Mouse (Mus musculus): Measurements from ENCODE around the gene Myo10.

The Myo10 gene

GRCm38 (mm10) chr15:25769524-25770255 is 147.4 kb downstream of the Myo10 start:
- DNase-seq: no peak

- no peak for DNase-seq
These were observed 149.5 kb downstream of the Myo10 start for GRCm38 (mm10) chr15:25771782-25772181.

GRCm38 (mm10) chr15:25773711-25774513 is 151.6 kb downstream of the Myo10 start:
- peak; percentile 49 for DNase-seq

- DNase-seq: no peak
These were observed 156.6 kb downstream of the Myo10 start for GRCm38 (mm10) chr15:25778937-25779336.

GRCm38 (mm10) chr15:25779522-25780191 is 157.3 kb downstream of the Myo10 start:
- no peak for DNase-seq

GRCm38 (mm10) chr15:25781053-25781452 is 158.7 kb downstream of the Myo10 start:
- no peak for DNase-seq

- DNase-seq: no peak
These were observed 163.4 kb downstream of the Myo10 start for GRCm38 (mm10) chr15:25785456-25786390.

GRCm38 (mm10) chr15:25787406-25787805 is 165.1 kb downstream of the Myo10 start:
- DNase-seq: no peak

- DNase-seq: no peak
These were observed 165.6 kb downstream of the Myo10 start for GRCm38 (mm10) chr15:25787965-25788364.

GRCm38 (mm10) chr15:25788565-25788964 is 166.2 kb downstream of the Myo10 start:
- DNase-seq: no peak

GRCm38 (mm10) chr15:25789241-25789640 is 166.9 kb downstream of the Myo10 start:
- DNase-seq: no peak

GRCm38 (mm10) chr15:25791660-25792353 is 169.5 kb downstream of the Myo10 start:
- no peak for DNase-seq

- no peak for DNase-seq
These were observed 171.8 kb downstream of the Myo10 start for GRCm38 (mm10) chr15:25794123-25794522.

GRCm38 (mm10) chr15:25795496-25795895 is 173.2 kb downstream of the Myo10 start:
- DNase-seq: no peak

- DNase-seq: no peak
These were observed 174.0 kb downstream of the Myo10 start for GRCm38 (mm10) chr15:25796353-25796752.

- no peak for DNase-seq
These were observed 174.9 kb downstream of the Myo10 start for GRCm38 (mm10) chr15:25797179-25797578.

GRCm38 (mm10) chr15:25797888-25798287 is 175.6 kb downstream of the Myo10 start:
- no peak for DNase-seq

- DNase-seq: no peak
These were observed 179.4 kb downstream of the Myo10 start for GRCm38 (mm10) chr15:25801726-25802125.

- no peak for DNase-seq
These were observed 179.9 kb downstream of the Myo10 start for GRCm38 (mm10) chr15:25802194-25802593.

GRCm38 (mm10) chr15:25803111-25803510 is 180.8 kb downstream of the Myo10 start:
- DNase-seq: no peak

GRCm38 (mm10) chr15:25805336-25806110 is 183.2 kb downstream of the Myo10 start:
- DNase-seq: peak; percentile 75
